7 mouse cellular contexts compared by ENCODE assay signal in genomic region chr1:180568248-180568647, GRCm38 (mm10). TPM values are rescaled to one million over a fixed set of nuclear protein-coding genes. Genes with fewer than 3 reads are reported as not detected.
DNase-seq lines count a peak whose midpoint lies in the region; ATAC-seq and TF ChIP-seq lines count a peak whose summit lies in the region.

No protein-coding gene starts in this region.

- no peak for TF ChIP-seq POLR2A in limb, embryonic 14.5 days (IDR thresholded peaks at IDR 0.05; ENCODE audit: borderline replicate concordance, extremely low read depth, insufficient read depth, insufficient read length)

- H3K27me3 ChIP-seq in lung, embryonic 14.5 days (ENCODE audit: insufficient read depth, low read length), result no peaks in the 10 kb centered on the region
- no peaks in the 10 kb centered on the region for H3K27me3 ChIP-seq in forebrain, embryonic 13.5 days
- H3K27me3 ChIP-seq in limb, embryonic 14.5 days (ENCODE audit: control insufficient read depth, insufficient read depth, low read length), result no peaks in the 10 kb centered on the region
- no peaks in the 10 kb centered on the region for H3K27me3 ChIP-seq in stomach, embryonic 15.5 days (replicated peaks)

- 32% methylated on average over 7 of the region's 7 CpGs for WGBS in lung, embryonic 14.5 days
- WGBS in forebrain, embryonic 13.5 days, result 36% methylated on average over 7 of the region's 7 CpGs
- WGBS in limb, embryonic 14.5 days, result 35% methylated on average over 7 of the region's 7 CpGs
- WGBS in stomach, embryonic 15.5 days, result 34% methylated on average over 7 of the region's 7 CpGs

- peak overlapping the region; percentile 13; the same call in 1 of the 2 replicates for H3K9ac ChIP-seq in lung, embryonic 14.5 days
- H3K9ac ChIP-seq in forebrain, embryonic 13.5 days, result peak overlapping the region; percentile 84
- H3K9ac ChIP-seq in limb, embryonic 14.5 days (ENCODE audit: low read depth, low read length, severe bottlenecking), result peak overlapping the region; percentile 76
- no peak overlapping the region for H3K9ac ChIP-seq in stomach, embryonic 15.5 days

- peaks cover 8% of the 10 kb centered on the region for H3K4me1 ChIP-seq in lung, embryonic 14.5 days (ENCODE audit: insufficient read depth)
- peaks cover 25% of the 10 kb centered on the region for H3K4me1 ChIP-seq in forebrain, embryonic 13.5 days
- H3K4me1 ChIP-seq in limb, embryonic 14.5 days (ENCODE audit: control insufficient read depth, insufficient read depth, low read length), result peaks cover 15% of the 10 kb centered on the region
- H3K4me1 ChIP-seq in stomach, embryonic 15.5 days, result peaks cover 21% of the 10 kb centered on the region

- H3K4me3 ChIP-seq in lung, embryonic 14.5 days (ENCODE audit: low read depth, low read length), result peak overlapping the region; percentile 93
- H3K4me3 ChIP-seq in forebrain, embryonic 13.5 days, result peak overlapping the region; percentile 70
- H3K4me3 ChIP-seq in limb, embryonic 14.5 days (replicated peaks; ENCODE audit: low read length), result peak overlapping the region; percentile 81
- peak overlapping the region; percentile 93 for H3K4me3 ChIP-seq in stomach, embryonic 15.5 days (replicated peaks)

- no peak for TF ChIP-seq CTCF in lung, embryonic 14.5 days (IDR thresholded peaks at IDR 0.05; ENCODE audit: low read depth)

- DNase-seq in lung, embryonic 14.5 days, result no peak
- DNase-seq in lung, postnatal 14 days, result no peak
- no peak for DNase-seq in limb, embryonic 14.5 days (ENCODE audit: low spot score)
- no peak for DNase-seq in adrenal gland, adult 18-20 months (ENCODE audit: low spot score in 2 of 2)
- no peak for DNase-seq in adipocyte (ENCODE audit: low spot score)

- H3K27ac ChIP-seq in lung, embryonic 14.5 days (ENCODE audit: low read depth), result peak overlapping the region; percentile 94; the same call in 1 of the 2 replicates
- peak overlapping the region; percentile 27; the same call in 1 of the 2 replicates for H3K27ac ChIP-seq in forebrain, embryonic 13.5 days
- peak overlapping the region; percentile 6 for H3K27ac ChIP-seq in limb, embryonic 14.5 days (replicated peaks; ENCODE audit: low read depth, low read length)
- H3K27ac ChIP-seq in stomach, embryonic 15.5 days, result peak overlapping the region; percentile 94

- peaks cover 5% of the 10 kb centered on the region; the same call in 1 of the 2 replicates for H3K36me3 ChIP-seq in lung, embryonic 14.5 days (ENCODE audit: insufficient read depth)
- H3K36me3 ChIP-seq in forebrain, embryonic 13.5 days (ENCODE audit: poor library complexity, severe bottlenecking), result peaks cover 19% of the 10 kb centered on the region
- peaks cover 4% of the 10 kb centered on the region for H3K36me3 ChIP-seq in limb, embryonic 14.5 days (ENCODE audit: control insufficient read depth, insufficient read depth, low read length)
- H3K36me3 ChIP-seq in stomach, embryonic 15.5 days, result peaks cover 3% of the 10 kb centered on the region

- ATAC-seq in lung, embryonic 14.5 days (ENCODE audit: insufficient read depth), result peak; percentile 37; the same call in 1 of the 2 replicates
- ATAC-seq in forebrain, embryonic 13.5 days, result peak; percentile 46
- peak; percentile 26 for ATAC-seq in limb, embryonic 14.5 days (ENCODE audit: low FRiP score, low read depth)
- ATAC-seq in stomach, embryonic 15.5 days (ENCODE audit: insufficient read depth, low FRiP score, low read depth), result no peak

- peak overlapping the region; percentile 88 for H3K4me2 ChIP-seq in lung, embryonic 14.5 days
- peak overlapping the region; percentile 89 for H3K4me2 ChIP-seq in forebrain, embryonic 13.5 days
- peak overlapping the region; percentile 70 for H3K4me2 ChIP-seq in limb, embryonic 14.5 days (replicated peaks; ENCODE audit: low read depth, low read length, severe bottlenecking)
- H3K4me2 ChIP-seq in stomach, embryonic 15.5 days, result peak overlapping the region; percentile 77

- no peaks in the 10 kb centered on the region for H3K9me3 ChIP-seq in lung, embryonic 14.5 days (ENCODE audit: low read depth, low read length)
- no peaks in the 10 kb centered on the region for H3K9me3 ChIP-seq in forebrain, embryonic 13.5 days (replicated peaks)
- no peaks in the 10 kb centered on the region for H3K9me3 ChIP-seq in limb, embryonic 14.5 days (ENCODE audit: control insufficient read depth, low read length)
- no peaks in the 10 kb centered on the region for H3K9me3 ChIP-seq in stomach, embryonic 15.5 days

RNA-seq across cellular contexts. Expression of gene Parp1, which starts 0.5 kb away (rescaled TPM):
- polyA plus RNA-seq in lung, embryonic 14.5 days (2014; fragmentation: Nextera tagmentation; extraction: Ambion mirVana), result 147 TPM in 2 replicates
- polyA plus RNA-seq in forebrain, embryonic 13.5 days (2015; fragmentation: Nextera tagmentation; extraction: Ambion mirVana), result 180 and 199 TPM in 2 replicates
- polyA plus RNA-seq in limb, embryonic 14.5 days (2012; rRNA removed), result 89.0 and 107 TPM in 2 replicates
- polyA plus RNA-seq in limb, embryonic 14.5 days (2014; fragmentation: Nextera tagmentation; extraction: Ambion mirVana), result 108 and 113 TPM in 2 replicates
- 113 and 125 TPM in 2 replicates for polyA plus RNA-seq in stomach, embryonic 15.5 days (2015; fragmentation: Nextera tagmentation; extraction: Ambion mirVana)
- total RNA-seq in adrenal gland, adult 18-20 months (2021), result 10 to 100 TPM; 57.9 to 70.2 TPM

Comparison
In these comparisons a context has a peak if more than half of its experiments do, and no peak if none do; other contexts are left out.
1. H3K27ac ChIP-seq: peak in every context shown above with its lines; median percentile 94 in lung, embryonic 14.5 days; 94 in stomach, embryonic 15.5 days; 27 in forebrain, embryonic 13.5 days; 6 in limb, embryonic 14.5 days.